Mouse (Mus musculus) layer of hippocampus, adult 11-12 months (tissue): ENCODE measurements around the gene Tmem39a.

Source experiments
- DNase-seq: peaks from one replicate; pipeline ENCODE4 v3.0.0; 2022; ENCODE audit warnings: low spot score

The Tmem39a gene

DNA sequence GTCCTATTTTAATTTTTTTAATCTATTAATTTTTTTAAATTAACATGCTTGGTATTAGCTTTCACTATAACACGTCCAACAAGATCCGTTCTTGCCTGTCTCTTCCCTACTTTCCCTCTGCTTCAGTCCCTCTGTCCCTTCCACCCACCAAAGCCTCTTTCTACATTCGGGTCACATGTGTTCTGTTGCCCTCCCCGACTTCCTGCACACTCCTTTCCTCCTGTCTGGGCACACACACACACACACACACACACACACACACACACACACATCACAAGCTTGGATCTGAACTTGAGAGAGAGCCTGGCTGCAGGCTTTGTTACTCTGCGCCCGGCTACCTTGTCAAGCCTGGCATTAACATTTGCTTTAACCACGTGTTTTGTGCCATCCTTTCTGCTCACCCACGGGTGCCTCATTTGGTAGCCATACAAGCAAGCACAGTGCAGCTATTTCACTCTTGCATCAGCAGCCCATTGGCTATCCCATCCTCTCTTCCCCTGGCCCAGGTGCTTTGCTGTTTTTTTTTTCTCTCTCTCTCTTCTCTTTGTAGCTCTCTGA lies 77.4 kb downstream of the Tmem39a start:
- no peak for DNase-seq

DNA sequence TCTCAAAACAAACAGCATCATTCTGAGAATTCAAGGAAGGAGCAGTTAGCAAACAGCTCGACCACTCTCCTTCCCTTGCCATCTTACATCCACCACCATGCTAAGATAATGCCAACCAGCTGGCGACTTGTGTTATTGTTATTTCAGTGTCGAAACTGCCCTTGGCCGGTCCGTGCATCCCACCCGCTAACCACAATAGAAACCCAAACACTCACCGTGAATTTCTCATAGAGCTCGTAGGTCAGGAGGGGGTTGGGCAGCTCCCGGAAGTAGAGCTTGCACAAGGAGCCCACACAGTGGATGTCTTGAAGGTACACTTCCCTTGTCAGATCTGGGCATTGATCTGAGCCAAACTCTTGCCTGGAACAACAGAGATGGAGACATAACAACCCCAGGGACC lies 78.2 kb downstream of the Tmem39a start:
- no peak for DNase-seq

DNA sequence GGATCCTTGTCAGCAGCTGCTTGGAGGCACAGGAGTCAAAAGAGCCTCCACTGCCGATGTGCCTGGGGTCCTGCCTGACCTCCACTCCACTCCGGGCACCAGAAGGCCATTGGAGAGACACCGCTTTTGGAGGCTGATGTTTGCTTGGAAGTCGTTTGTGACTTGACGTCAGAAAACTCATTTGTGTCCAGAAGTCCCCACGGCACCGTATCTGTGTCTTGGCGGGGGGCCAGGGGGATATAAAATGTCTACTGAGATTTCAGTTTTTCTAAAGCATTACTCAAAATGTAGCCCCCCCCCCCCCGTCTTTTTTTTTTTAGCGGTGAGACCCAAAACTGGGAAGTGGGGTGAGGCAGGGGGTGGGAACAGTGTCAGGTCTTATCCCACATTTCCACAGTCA lies 78.6 kb downstream of the Tmem39a start:
- no peak for DNase-seq
